Mouse (Mus musculus): ENCODE measurements around the gene Nodal.
A peak's percentile ranks its signal among the peaks of the same experiment; 100 is the strongest.
"Not testable (repeated sequence)": the region's sequence is repeated elsewhere in the genome, so short reads cannot be mapped to it uniquely, and the experiment has no call there.

The Nodal gene

DNA sequence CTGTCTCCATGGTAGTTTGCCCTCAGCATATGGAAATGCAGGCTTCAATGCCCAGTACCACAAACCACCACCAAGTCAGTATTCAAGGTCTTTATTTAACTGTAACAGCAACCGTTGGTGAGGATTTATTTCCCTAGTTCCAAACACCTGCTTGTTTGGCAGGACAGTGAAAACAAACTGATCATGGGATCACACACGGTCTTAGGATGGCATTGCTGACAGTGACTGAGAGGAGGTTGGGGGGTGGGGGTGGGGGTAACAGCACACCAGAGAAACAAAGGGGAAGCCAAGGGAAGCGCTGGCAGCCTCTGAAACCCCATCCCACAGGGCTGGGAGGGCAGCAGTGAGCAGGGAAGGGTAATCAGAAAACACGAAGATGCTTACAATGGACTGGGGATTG, 10.6 kb downstream of the Nodal start:
- DNase-seq (ENCODE audit: extremely low read depth, low read depth, low spot score): no peak

DNA sequence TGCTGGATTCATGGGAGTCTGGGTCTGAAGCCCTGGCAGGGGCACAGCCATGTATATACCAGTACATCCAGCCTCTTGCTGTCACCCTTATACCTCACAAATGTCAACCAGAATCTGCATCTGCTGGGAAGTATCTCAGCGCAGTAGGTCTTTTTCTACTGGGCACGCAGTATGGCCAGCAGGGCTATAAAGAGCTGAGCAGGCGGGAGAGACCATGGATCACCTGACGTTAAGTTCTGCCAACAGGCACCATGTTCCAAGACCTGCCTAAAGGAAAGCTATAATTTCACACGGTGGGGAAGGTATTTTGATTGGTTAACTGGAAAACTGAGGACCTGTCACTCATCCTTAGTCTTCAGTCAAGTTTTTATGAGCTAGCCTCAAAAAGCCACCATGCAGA, 11.3 kb downstream of the Nodal start:
- no peak for DNase-seq (ENCODE audit: extremely low read depth, low read depth, low spot score)

DNA sequence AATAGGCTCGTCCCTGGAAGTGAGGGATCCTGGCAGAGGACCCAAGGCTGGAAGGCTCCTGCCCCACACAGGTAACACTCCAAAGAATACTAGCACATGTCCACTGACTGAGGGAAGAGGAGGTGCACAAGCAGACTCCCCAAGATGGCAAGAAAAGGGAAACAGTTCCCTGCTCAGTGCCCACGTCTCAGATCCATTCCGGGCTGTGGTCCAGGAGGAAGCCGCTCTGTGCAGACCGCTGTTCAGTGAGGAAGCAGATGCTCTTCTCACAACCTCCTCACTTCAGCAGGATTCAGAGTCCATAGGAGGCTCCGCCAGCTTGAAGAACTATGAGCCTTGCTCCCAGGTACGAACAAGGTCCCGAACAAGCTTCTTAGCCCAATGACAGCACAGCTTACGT, 13.6 kb downstream of the Nodal start:
- DNase-seq (ENCODE audit: extremely low read depth, low read depth, low spot score): no peak

DNA sequence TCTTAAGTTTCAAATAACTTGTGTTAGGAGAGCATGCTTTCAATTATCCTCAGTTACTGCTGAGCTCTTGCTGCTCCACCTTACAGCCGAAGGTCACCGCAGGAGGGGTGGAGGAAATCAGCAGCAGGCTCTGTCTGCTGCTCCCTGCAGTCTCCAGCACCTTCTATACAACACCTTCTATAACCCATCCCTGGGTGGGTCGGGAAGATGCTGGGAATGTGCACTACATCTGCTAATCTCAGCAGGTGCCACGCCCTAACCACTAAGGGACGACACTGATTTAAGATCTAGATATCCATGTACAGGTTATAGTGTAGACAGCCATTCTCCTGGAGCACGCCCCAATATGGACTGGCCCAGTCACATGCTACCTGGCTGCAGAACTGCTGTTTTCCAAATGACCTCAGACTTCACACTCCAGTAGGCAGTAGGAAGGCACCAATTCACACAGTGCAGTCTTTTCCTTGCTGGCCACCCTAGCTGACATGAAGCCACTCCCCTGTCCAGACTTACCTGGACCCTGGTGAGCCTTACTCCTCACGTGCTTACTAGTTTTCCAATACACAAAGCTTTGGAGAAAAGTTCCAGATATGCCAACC, 22.5 kb downstream of the Nodal start:
- DNase-seq (ENCODE audit: extremely low read depth, low read depth, low spot score): no peak

DNA sequence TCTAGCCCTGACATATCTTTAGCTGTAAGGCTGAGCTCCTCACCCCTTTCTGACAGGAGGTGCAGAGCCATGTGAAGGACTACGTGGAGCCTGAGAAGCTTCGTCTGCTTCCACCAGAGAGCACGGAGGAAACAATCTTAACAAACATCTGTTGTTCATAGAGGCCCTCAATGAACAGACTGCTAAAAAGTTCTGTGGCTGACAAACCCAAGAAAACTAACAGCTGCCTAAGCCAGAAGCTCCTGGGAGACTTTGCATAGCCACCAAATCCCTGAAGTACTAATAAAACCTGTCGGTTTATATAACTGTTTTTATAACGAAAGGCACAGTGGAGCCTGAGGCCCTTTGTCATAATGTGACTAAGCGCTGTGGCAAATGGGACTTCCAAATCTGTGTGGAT, 25.7 kb downstream of the Nodal start:
- DNase-seq (ENCODE audit: extremely low read depth, low read depth, low spot score): peak; percentile 42

DNA sequence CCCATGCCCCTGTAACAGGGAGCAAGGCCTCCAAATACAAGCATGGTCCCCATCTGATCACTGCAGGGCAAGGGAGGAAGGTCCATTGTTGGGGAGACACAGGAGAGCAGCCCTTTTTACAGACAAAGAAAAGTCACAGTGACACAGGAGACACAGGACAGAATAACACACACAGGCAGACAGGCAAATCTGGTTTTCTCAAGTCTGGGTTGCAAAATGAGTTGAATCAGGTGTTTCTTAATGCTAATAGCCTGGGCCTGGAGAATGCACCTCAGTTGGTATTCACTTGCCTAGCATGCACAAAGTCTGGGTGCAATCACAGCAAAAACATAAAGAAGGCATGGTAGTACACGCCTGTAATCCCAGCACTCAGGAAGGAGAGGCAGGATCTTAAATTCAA, 26.1 kb downstream of the Nodal start:
- DNase-seq (ENCODE audit: extremely low read depth, low read depth, low spot score): peak; percentile 64

DNA sequence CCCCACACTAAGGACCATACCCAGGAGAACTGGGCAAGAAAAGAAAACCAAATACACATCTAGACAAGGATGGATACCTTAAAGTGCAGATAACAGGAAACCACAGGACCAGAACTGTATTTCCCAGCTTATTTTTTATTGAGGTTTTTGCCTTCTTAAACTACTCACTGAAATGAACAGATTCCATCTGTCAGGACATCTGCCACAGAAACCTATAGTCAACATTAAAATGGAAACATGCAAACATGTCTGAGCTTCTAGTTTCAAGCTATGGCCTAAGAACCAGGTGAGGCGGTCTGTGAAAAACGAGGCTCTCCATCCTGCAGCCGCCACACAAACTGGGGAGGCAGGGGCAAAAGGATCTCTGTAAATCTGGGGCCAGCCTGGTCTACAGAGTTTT, 27.2 kb downstream of the Nodal start:
- no peak for DNase-seq (ENCODE audit: extremely low read depth, low read depth, low spot score)

DNA sequence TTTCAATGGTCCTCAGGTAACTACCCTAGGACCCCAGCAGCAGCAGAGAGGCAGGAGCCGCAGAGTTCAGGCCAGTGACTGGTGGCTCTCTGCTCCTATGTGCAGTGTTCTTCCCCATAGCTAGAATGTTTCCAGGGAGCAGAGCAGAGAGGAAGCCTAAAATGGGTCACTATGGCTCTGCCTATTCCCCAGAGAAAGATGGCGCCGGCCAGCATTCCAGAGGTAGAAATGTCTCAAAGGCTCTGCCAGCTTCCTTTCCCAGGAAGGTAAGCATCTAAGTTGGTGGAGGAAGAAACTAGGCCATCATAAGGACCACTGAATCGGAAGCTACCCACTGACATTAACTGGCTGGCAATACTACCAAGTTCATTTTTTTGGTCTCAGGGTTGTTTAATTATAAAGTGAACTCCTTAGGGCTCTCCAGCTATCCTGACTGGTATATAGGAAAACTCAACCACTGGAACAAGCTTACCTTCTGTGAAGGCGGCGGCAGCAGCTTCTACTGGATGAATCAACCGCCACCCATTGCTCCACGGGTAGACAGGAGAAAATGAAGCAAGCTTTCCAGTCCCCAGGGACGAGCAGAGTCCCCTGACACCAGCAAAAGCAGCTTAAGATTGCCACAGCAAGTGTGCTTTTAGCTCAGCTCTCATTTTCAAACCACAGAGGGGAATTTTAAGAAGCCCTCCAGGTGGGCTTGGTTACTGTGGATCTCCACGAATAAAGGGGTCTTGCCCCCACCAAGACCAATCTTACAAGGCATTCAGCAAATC, 30.0 kb downstream of the Nodal start:
- DNase-seq (ENCODE audit: extremely low read depth, low read depth, low spot score): no peak

DNA sequence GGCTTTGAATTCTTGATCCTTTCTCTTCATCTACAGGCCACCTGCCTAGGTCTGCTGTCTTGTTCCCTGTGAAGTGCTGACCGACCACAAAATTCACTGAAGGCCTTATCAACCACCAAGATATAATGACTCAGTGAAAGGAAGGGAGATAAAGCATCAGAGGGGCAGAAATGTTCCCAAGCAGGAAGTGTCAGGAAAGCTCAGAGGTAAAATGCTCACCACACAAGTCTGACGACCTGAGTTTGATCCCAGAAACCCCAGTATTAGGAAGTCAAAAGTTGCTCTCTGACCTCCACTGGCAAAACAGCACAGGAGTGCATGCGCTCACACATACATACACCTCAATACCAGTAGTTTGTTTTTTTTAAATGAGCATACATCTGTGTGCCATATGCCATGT, 31.1 kb downstream of the Nodal start:
- DNase-seq (ENCODE audit: extremely low read depth, low read depth, low spot score): no peak

DNA sequence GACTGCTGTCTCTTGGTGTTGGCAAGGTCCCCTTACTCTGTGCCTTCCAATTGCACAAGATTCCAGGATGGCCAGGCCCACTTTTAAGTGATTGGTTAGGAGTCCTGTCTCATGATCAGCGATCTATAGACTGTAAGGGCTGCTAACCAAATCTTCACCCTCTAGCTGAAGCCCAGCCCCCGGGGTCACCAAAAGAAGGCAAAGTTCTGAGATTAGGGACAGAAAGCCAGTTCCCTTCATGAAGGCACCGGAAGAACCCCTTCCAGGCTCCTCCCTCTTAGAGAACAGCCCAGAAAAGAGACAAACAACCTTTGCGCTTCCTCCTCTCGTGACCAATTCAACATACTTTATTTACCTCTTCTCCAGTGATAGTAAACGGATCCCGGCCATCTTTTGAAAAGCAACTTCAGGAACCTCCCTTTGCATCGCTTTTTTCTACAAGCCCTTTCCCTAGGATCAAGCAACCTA, 33.7 kb downstream of the Nodal start:
- peak; percentile 47 for DNase-seq (ENCODE audit: extremely low read depth, low read depth, low spot score)

DNA sequence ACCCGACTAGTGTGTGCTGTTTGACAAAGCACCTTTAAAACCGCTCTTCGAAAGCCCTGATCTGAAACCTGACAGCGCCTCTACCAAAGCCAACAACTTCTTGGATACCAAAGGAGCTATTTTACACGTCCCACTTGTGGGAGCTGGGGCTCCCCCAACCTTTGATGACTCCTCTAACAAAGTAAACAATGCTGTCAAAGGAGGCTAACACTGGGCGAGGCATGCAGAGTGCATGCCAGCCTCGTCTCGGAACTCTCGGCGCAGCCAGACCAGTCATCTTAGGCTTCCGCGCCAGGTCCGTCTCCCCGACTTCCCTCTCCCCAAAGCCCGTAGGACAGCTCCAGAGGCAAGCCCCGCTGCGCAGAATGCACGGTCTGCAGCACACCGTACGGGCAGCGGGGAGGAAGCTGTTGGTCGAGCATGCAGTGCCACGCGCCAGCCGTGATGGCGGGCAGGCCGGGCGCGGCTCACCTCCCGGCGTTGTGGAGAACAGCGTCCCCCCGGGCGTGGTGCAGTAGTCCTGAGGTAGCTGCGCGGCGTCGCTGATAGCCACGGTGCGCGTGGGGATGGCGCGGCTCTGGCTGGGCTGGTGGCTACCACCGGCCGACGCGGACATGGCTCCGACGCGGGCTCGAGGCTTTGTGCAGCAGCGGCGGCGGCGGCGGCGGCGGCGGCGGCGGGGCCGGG, 34.3 kb downstream of the Nodal start:
- DNase-seq (ENCODE audit: extremely low read depth, low read depth, low spot score): no peak

DNA sequence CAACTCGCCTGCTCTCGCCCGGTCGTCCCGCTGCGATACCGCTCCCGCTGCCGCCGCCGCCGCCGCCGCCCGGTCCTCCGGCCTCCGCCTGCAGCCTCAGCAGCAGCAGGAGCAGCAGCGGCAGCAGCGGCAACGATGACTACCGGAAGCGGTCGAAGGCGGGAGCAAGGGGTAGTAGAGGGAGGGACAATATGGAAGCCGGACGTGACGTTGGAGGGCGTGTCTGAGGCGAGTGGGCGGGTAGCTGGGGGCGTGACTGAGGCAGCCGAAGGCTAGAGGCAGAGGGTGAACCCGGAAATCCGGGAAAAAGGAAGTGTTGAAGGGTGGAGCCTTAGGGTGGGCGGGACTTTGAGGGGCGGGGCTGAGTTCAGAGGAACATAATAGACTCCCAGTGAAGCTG, 34.9 kb downstream of the Nodal start, which contains the start of gene Eif4ebp2:
Gene Eif4ebp2, minus strand, starts transcription at position 17 of the 400 bp plus-strand sequence.
- DNase-seq (ENCODE audit: extremely low read depth, low read depth, low spot score): peak; percentile 66

DNA sequence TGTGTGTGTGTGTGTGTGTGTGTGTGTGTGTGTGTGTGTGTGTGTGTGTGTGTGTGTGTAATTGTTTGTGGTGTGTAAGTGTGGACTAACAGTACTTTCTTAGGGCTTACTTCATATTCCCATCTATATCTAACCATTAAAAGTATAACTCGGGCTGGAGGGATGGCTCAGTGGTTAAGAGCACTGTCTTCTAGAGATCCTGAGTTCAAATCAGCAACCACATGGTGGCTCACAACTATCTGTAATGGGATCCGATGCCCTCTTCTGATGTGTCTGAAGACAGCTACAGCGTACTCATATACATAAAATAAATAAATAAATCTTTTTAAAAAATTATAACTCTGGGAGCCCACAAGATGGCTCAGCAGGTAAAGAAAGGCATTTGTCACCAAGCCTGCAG, 35.4 kb downstream of the Nodal start:
- not testable (repeated sequence) for DNase-seq (ENCODE audit: extremely low read depth, low read depth, low spot score)

DNA sequence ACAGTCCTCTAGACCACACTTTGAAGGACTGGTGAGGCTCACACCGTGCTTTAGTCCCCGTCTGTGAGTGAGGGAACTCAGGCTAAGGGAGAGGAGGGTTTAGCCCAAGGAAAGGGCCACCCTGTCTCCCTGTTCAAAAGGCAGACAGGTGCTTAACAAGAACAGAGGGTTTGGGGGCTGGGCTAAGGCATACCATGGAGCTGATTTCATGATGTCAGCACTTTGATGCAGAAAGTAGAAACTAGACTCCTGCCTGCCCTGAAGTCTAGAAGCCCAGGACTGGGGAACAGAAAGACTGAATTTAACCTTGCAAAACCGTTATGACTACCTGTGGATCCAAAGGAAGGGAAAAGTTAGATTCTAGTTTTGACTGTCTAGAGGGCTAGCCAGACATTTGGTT, 39.4 kb downstream of the Nodal start:
- DNase-seq (ENCODE audit: extremely low read depth, low read depth, low spot score): no peak

DNA sequence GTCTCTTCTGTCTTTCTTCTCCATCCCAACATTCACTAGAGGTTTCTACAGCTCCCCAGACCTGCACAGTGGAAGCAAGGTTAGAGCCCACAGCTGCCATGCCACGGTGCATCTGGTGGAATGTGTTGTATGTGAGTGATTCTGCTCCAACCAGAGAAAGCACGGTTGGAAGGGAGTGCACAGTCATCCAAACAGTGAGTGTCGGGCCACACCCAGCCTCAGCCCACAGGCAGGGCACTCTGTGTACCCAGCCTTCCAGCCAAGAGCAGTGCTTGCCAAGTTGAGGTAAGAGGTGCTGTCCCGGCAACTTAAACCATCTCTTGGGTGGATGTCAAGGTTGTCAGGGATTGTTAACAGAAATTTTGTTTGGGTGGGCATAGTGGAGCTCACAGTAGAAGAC, 47.2 kb downstream of the Nodal start:
- DNase-seq (ENCODE audit: extremely low read depth, low read depth, low spot score): peak; percentile 75

DNA sequence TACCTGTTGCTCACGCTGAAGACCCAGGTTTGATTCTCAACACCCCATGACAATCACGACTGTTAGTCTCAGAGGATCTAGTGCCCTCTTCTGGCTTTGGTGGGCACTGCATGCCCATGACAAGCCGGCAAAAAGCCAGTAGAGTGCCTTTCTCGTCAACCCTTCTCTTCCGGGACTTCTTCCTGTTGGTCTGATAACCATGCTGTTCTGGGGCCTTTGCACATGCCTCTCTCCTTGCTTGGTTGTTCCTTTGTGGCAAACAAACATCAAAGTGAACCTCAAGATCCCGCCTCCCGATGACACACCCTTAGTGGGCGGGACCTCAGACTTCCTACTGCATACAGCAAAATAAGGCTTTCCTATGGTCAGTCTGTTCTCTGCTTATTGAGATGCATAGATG, 48.5 kb downstream of the Nodal start:
- DNase-seq (ENCODE audit: extremely low read depth, low read depth, low spot score): no peak

DNA sequence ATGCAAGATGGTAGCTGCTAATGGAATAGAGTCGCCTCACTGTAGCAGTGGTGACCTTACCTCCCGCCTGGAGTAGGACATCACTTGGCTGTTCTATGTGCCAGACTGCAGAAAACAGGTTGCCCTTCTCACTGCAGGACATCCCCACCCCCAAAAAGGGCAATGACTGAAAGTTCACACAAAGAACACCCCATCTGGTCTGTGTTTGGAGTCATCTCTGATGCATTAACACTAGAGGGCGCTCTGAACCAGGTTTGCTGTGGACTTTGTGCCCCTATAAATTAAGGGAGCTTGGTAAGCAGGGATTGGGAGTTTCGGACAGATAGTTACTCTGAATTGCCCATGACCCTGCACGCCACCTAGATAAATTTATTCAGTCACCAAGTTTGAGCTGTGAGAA, 49.1 kb downstream of the Nodal start:
- DNase-seq (ENCODE audit: extremely low read depth, low read depth, low spot score): no peak

DNA sequence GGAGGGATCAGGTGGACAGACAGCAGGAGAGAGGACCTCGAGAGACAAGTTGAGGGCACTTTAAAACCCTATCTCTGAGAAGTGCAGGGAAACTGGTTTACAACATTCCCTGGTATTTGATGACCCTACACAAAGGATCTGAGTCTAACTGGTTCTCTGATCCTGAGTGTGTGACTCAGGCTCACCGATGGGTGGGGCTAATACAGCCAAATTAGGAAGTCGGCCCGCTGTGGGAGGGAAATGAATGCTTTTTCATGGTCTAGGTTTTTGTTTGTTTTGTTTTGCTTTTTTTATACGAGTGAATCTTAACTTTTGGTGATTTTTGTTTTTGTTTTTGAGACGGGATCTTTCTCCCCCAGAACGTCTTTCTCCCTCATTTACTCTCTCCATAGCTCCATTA, 51.1 kb downstream of the Nodal start:
- no peak for DNase-seq (ENCODE audit: extremely low read depth, low read depth, low spot score)

DNA sequence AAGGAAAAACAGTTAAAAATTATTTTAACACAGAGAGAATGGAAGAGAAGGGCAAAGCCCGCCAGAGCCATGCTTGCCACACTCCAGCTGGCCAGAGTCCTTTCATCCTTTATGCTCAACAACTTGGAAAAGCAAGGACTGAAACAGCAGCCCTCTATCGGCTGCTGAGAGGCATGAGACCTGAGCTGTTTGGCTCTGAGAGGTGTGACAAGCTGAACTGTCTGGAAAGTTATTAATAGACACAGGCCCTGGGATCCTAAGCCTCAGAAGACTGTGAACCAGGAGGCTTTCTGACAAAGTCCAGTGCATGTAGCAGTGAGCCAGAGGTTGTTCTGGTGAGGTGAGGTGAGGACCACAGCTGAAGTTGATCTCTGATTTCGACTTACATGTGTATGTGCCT, 55.9 kb downstream of the Nodal start:
- DNase-seq (ENCODE audit: extremely low read depth, low read depth, low spot score): no peak

DNA sequence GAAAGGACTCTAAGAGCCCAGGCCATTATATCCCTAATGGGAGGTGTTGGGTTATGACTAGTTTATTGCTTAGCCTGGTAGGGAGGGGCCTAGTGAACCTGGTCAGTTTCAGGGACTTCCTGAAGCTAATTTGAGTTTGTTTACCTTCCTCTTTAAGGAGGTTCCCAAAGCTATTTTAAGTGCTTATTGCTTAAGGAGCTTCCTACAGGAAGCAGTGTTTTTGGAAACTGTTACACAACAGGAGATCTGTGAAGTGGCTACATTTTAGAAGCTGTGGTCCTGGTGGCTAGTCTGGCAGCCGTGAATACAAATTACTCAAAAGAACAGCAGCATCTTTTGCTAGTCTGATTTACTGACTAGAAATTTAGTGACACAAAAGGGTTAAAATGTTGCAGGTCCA, 56.6 kb downstream of the Nodal start:
- DNase-seq (ENCODE audit: extremely low read depth, low read depth, low spot score): no peak
